Mouse (Mus musculus): ENCODE measurements at regions not wholly inside any gene's neighbourhood (a gene's known extent, or its start where the extent isn't known, plus 50 kb on each side); places are given as distances from the start of the nearest gene placed in this dataset.
"Not testable (repeated sequence)": the region's sequence is repeated elsewhere in the genome, so short reads cannot be mapped to it uniquely, and the experiment has no call there.

GRCm38 (mm10) chr12:54537690-54538319 is 118.6 kb downstream of the Sptssa start:
- intact Hi-C loops (cut with DNase I), result no loop called here
- TF ChIP-seq CTCF (IDR thresholded peaks at IDR 0.05), result no peak
- Histone ChIP-seq H3K4me3 (no peak overlapping the region), H3K27ac (no peak overlapping the region)
- DNase-seq (ENCODE audit: extremely low spot score in 1 of 2, low spot score in 2 of 2), result no peak

GRCm38 (mm10) chr12:54537022-54537421 is 119.4 kb downstream of the Sptssa start:
- intact Hi-C loops (cut with DNase I), result no loop called here
- DNase-seq (ENCODE audit: extremely low spot score in 1 of 2, low spot score in 2 of 2), result no peak
- TF ChIP-seq CTCF (IDR thresholded peaks at IDR 0.05), result no peak
- Histone ChIP-seq H3K4me3 (no peak overlapping the region), H3K27ac (no peak overlapping the region)

- no peak overlapping the region for H3K27ac ChIP-seq
- intact Hi-C loops (cut with DNase I), result no loop called here
- no peak for TF ChIP-seq CTCF (IDR thresholded peaks at IDR 0.05)
- H3K4me3 ChIP-seq, result no peak overlapping the region
- no peak for DNase-seq (ENCODE audit: extremely low spot score in 1 of 2, low spot score in 2 of 2)
These were observed 120.5 kb downstream of the Sptssa start for GRCm38 (mm10) chr12:54535556-54536516.

- no peak for DNase-seq (ENCODE audit: extremely low spot score in 1 of 2, low spot score in 2 of 2)
- Histone ChIP-seq H3K27ac (no peak overlapping the region), H3K4me3 (no peak overlapping the region)
- intact Hi-C loops (cut with DNase I), result no loop called here
- TF ChIP-seq CTCF (IDR thresholded peaks at IDR 0.05), result no peak
These were observed 121.5 kb downstream of the Sptssa start for GRCm38 (mm10) chr12:54534910-54535309.

- Histone ChIP-seq H3K4me3 (no peak overlapping the region), H3K27ac (no peak overlapping the region)
- TF ChIP-seq CTCF (IDR thresholded peaks at IDR 0.05), result no peak
- no peak for DNase-seq (ENCODE audit: extremely low spot score in 1 of 2, low spot score in 2 of 2)
- intact Hi-C loops (cut with DNase I), result no loop called here
These were observed 123.2 kb downstream of the Sptssa start for GRCm38 (mm10) chr12:54533134-54533533.

GRCm38 (mm10) chr12:54532062-54532461 is 124.3 kb downstream of the Sptssa start:
- intact Hi-C loops (cut with DNase I), result no loop called here
- DNase-seq (ENCODE audit: extremely low spot score in 1 of 2, low spot score in 2 of 2), result no peak
- TF ChIP-seq CTCF (IDR thresholded peaks at IDR 0.05), result no peak
- no peak overlapping the region for H3K4me3 ChIP-seq
- no peak overlapping the region for H3K27ac ChIP-seq

- no peak for DNase-seq (ENCODE audit: extremely low spot score in 1 of 2, low spot score in 2 of 2)
- Histone ChIP-seq H3K27ac (no peak overlapping the region), H3K4me3 (no peak overlapping the region)
- TF ChIP-seq CTCF (IDR thresholded peaks at IDR 0.05), result no peak; the same call in 1 of the 2 replicates
- intact Hi-C loops (cut with DNase I), result no loop called here
These were observed 128.3 kb downstream of the Sptssa start for GRCm38 (mm10) chr12:54528046-54528445.

- TF ChIP-seq CTCF (IDR thresholded peaks at IDR 0.05), result no peak
These were observed 128.8 kb downstream of the Sptssa start for GRCm38 (mm10) chr12:54527577-54527976.

GRCm38 (mm10) chr12:54520406-54520805 is 136.0 kb downstream of the Sptssa start:
- intact Hi-C loops (cut with DNase I), result no loop called here
- Histone ChIP-seq H3K4me3 (no peak overlapping the region), H3K27ac (no peak overlapping the region)
- no peak for DNase-seq (ENCODE audit: extremely low spot score in 1 of 2, low spot score in 2 of 2)
- TF ChIP-seq CTCF (IDR thresholded peaks at IDR 0.05), result no peak

More at GRCm38 (mm10) chr12:54527577-54527976, 128.8 kb downstream of the Sptssa start:
- Histone ChIP-seq H3K27ac (no peak overlapping the region), H3K4me3 (no peak overlapping the region)
- intact Hi-C loops (cut with DNase I), result no loop called here
- DNase-seq (ENCODE audit: extremely low spot score in 1 of 2, low spot score in 2 of 2), result no peak

- no peak for DNase-seq (ENCODE audit: extremely low spot score in 1 of 2, low spot score in 2 of 2)
- TF ChIP-seq CTCF (IDR thresholded peaks at IDR 0.05), result no peak
- Histone ChIP-seq H3K27ac (no peak overlapping the region), H3K4me3 (no peak overlapping the region)
- intact Hi-C loops (cut with DNase I), result no loop called here
These were observed 137.0 kb downstream of the Sptssa start for GRCm38 (mm10) chr12:54519370-54519769.

GRCm38 (mm10) chr12:54517265-54517664 is 139.1 kb downstream of the Sptssa start:
- Histone ChIP-seq H3K27ac (no peak overlapping the region), H3K4me3 (no peak overlapping the region)
- intact Hi-C loops (cut with DNase I), result no loop called here
- no peak for DNase-seq (ENCODE audit: extremely low spot score in 1 of 2, low spot score in 2 of 2)
- no peak for TF ChIP-seq CTCF (IDR thresholded peaks at IDR 0.05)

GRCm38 (mm10) chr12:54516463-54516862 is 139.9 kb downstream of the Sptssa start:
- intact Hi-C loops (cut with DNase I), result no loop called here
- no peak for DNase-seq (ENCODE audit: extremely low spot score in 1 of 2, low spot score in 2 of 2)
- no peak for TF ChIP-seq CTCF (IDR thresholded peaks at IDR 0.05)
- H3K27ac ChIP-seq, result no peak overlapping the region
- no peak overlapping the region for H3K4me3 ChIP-seq

- DNase-seq (ENCODE audit: extremely low spot score in 1 of 2, low spot score in 2 of 2); H3K4me3 ChIP-seq; intact Hi-C loops (cut with DNase I); H3K27ac ChIP-seq: not testable (repeated sequence)
These were observed 140.3 kb downstream of the Sptssa start for GRCm38 (mm10) chr12:54516039-54516438.
